Mouse (Mus musculus): ENCODE results near the gene Dnm3.

DNA sequence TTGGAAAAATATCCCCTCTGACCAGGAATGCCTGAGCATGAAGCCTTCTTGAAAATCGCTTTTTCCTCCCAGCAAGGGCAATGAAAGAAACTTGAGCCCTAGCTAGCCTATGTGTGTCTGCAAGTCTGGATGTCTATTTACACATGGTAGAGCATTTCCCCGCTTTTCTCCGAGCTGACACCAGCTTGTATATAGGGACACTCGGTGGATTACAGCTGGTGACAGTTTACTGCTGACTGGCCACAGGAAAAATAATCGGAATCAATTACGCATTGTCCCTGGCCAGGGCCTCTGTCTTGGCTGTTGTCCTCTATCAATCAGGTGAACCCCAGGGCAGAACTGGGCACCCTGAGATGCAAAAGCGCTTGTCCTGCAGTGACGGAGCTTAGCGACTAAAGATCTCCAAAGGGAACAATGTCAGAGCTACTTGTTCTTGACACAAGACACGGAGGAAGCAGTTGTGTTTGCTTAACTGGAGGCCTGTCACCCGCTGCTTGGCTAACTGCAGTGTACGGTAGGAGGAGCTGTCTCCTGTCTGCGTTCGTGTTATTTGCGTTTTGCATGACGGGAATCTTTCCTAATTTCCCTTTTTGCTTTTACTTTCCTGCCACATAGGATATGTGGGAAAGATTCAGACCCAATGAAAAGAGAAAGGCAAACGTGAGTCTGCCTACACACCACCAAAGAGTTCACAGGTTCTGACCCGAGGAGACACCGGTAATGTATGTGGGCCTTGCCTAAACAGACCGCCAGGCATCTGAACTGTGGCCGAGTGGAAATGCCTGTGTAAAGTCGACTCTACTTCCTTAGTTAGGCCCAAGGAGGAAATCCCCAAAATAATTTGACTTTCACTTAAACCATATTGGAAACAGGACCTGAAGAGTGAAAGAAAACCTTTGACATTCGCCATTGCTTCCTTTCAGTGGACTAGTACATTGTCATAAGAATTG is 472.7 kb downstream of the Dnm3 start:
- TF ChIP-seq POLR2A (IDR thresholded peaks at IDR 0.05; ENCODE audit: borderline replicate concordance, extremely low read depth, low read depth, low read length) (0 out of 2 replicates have a peak, but pooled peaks have one; percentile 30), CTCF (IDR thresholded peaks at IDR 0.05; ENCODE audit: insufficient read depth, low read length) (peak; percentile 81)

Measured in lung, adult 2 months (tissue).